Mouse (Mus musculus) kidney, adult 11 months (tissue): ENCODE measurements around the gene Lamc1.
A peak's percentile ranks its signal among the peaks of the same experiment; 100 is the strongest.

Source experiments
- DNase-seq: peaks from one replicate; pipeline ENCODE4 v3.0.0; 2022

Gene Lamc1

GRCm38 (mm10) chr1:153185828-153186803 lies 146.5 kb downstream of the Lamc1 start, which contains the start of gene Lamc2:
Gene Lamc2, minus strand, starts transcription at chr1:153186447.
- DNase-seq: peak; percentile 46

DNA sequence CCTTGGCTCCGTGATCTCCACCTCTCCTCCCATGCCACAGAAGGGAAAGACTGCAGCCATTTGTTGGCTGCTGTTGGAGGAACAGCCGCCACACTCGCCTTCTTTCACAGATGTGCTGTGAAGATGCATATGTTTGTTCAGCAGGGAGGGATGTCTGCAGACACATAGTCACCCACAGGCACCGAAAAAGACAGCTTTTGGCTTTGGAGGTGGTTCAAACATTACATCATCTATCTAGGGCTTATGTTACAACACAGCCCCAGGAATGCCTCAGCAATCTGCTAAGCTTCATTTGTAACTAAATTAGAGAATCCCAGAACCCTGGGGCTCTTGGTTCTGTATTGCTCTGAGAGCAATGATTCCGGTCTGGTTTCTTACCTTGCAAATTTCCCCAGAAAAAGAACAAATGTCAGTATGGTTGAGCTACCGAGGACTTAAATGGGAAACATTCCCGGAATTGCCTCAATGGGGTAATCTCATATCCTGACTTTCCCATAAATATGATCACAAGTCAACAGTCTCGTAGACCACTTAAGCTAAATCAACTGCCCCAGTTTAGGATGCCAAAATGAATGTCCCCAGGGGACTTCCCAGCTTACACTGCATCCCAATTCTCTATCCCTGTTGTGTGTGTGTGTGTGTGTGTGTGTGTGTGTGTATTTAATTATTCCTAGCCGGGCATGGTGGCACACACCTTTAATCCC lies 151.8 kb downstream of the Lamc1 start:
- DNase-seq: no peak

- DNase-seq: no peak
Observed at GRCm38 (mm10) chr1:153180160-153180559, 152.4 kb downstream of the Lamc1 start.

GRCm38 (mm10) chr1:153174801-153175200 lies 157.8 kb downstream of the Lamc1 start:
- peak; percentile 62 for DNase-seq

- DNase-seq: no peak
Observed at GRCm38 (mm10) chr1:153173276-153173675, 159.3 kb downstream of the Lamc1 start.

DNA sequence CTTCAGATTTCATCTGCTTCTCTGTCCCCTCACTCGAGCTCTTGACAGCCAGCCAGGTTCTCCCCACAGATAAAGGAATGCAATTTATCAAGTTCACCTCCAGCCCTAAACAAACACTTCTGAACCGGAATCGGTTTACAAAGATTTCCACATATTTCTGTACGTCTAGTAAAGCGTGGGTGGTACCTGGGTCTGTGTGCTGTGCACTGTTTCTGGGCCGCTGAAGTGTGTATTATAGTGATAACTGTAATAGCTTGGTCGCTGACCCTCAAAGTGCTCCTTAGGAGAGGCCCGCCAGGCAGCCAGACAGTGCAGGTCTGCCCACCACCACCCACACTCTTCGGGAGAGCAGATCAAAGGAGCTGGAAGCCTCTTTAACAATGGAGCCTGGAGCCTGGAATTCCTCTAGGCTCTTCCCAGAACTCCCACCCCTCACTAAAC lies 160.3 kb downstream of the Lamc1 start:
- no peak for DNase-seq

GRCm38 (mm10) chr1:153171011-153171410 lies 161.6 kb downstream of the Lamc1 start:
- no peak for DNase-seq
